Mouse (Mus musculus) heart, embryonic 15.5 days (tissue): ENCODE measurements around the gene Gabra4. TPM values are rescaled to one million over a fixed set of nuclear protein-coding genes. Genes with fewer than 3 reads are reported as not detected.

Source experiments
- polyA plus RNA-seq: library from polyadenylated mRNA; unstranded; fragments of >200 nt; fragmentation: Nextera tagmentation; extraction: Ambion mirVana; gene quantifications from 2 replicates; pipeline ENCODE4 v1.2.1, GENCODE M21; 2015

Gene Gabra4
- polyA plus RNA-seq, 1 experiment from 2014 or later: 3.3 TPM

Other genes with a start within 250 kb of the Gabra4 start
- gene Cox7b2, start 110.1 kb downstream of the Gabra4 start, polyA plus RNA-seq: 0.28 and 0.84 TPM in 2 replicates
- 0.93 and 1.4 TPM in 2 replicates for gene Gabrb1, start 195 bp downstream of the Gabra4 start, polyA plus RNA-seq